ENCODE assay signal across 32 mouse cellular contexts in genomic region chrX:164164681-164165080, GRCm38 (mm10). TPM values are rescaled to one million over a fixed set of nuclear protein-coding genes. Genes with fewer than 3 reads are reported as not detected.
DNase-seq lines count a peak whose midpoint lies in the region; ATAC-seq and TF ChIP-seq lines count a peak whose summit lies in the region.
"Had no signal": no experiment of that assay in that cellular context is flagged by ENCODE, and none has a peak within 500 bp of the region (broad histone marks: within the 10 kb centered on the region; RNA-seq: fewer than 3 reads in every experiment).

No protein-coding gene starts in this region.

- peaks cover 0 to 2% of the 10 kb centered on the region in 2 experiments; a peak in 1 of 4 replicates for H3K36me3 ChIP-seq in MEL (ENCODE audit: control insufficient read depth in 1 of 2, insufficient read depth in 2 of 2, low read length in 2 of 2)
- no peaks in the 10 kb centered on the region for H3K36me3 ChIP-seq in liver, embryonic 13.5 days
- H3K36me3 ChIP-seq: embryonic facial prominence, embryonic 12.5 days; heart, embryonic 10.5 days; heart, embryonic 15.5 days; intestine, embryonic 15.5 days; neural tube, embryonic 12.5 days had no signal

- no peak overlapping the region for H3K9ac ChIP-seq in MEL (ENCODE audit: control insufficient read depth, low read depth, low read length, poor library complexity, severe bottlenecking)
- no peak overlapping the region for H3K9ac ChIP-seq in liver, embryonic 13.5 days
- H3K9ac ChIP-seq: embryonic facial prominence, embryonic 12.5 days; forebrain, postnatal 0 days; heart, embryonic 15.5 days; intestine, embryonic 15.5 days; lung, embryonic 14.5 days; neural tube, embryonic 12.5 days had no signal

- H3K27me3 ChIP-seq in MEL (ENCODE audit: control insufficient read depth in 1 of 2, insufficient read depth in 2 of 2, low read length in 2 of 2), result peaks cover 0 to 3% of the 10 kb centered on the region in 2 experiments; a peak in 2 of 4 replicates
- H3K27me3 ChIP-seq in liver, embryonic 13.5 days, result no peaks in the 10 kb centered on the region; the same call in 1 of the 2 replicates
- H3K27me3 ChIP-seq: embryonic facial prominence, embryonic 12.5 days; heart, embryonic 15.5 days; intestine, embryonic 15.5 days; neural tube, embryonic 12.5 days had no signal

- H3K27ac ChIP-seq in MEL (ENCODE audit: control insufficient read depth, low read depth, low read length), result no peak overlapping the region
- H3K27ac ChIP-seq in liver, embryonic 13.5 days, result no peak overlapping the region; the same call in 1 of the 2 replicates
- H3K27ac ChIP-seq: embryonic facial prominence, embryonic 12.5 days; heart, embryonic 10.5 days; heart, embryonic 15.5 days; intestine, embryonic 15.5 days; kidney, postnatal 0 days; neural tube, embryonic 12.5 days had no signal

- DNase-seq in MEL (ENCODE audit: low read depth, low spot score), result no peak
- peak; percentile 13 for DNase-seq in c-Kit-positive CD71-positive TER-119-negative erythroid progenitor cells, embryonic 14.5 days (ENCODE audit: low read depth)
- peak; percentile 1 for DNase-seq in liver, embryonic 13.5 days
- DNase-seq in thymus, postnatal 25 days, result no peak
- DNase-seq in neural tube, embryonic 10.5 days (ENCODE audit: extremely low spot score, low spot score), result no peak
- DNase-seq: adrenal gland, adult 8-10 months; cerebellum, adult 11-12 months; cerebellum, adult 9-11 months; embryo, embryonic 11 days; forebrain, postnatal 0 days; gastrocnemius, postnatal 25 days; heart, adult 11 months; kidney, adult 2 months; layer of hippocampus, postnatal 36 days; left cerebral cortex, postnatal 4 days; lung, embryonic 14.5 days; lung, postnatal 14 days; right cerebral cortex, postnatal 4 days; thymus, postnatal 4 days had no signal

- no peak overlapping the region for H3K4me3 ChIP-seq in MEL (ENCODE audit: control insufficient read depth in 1 of 2, insufficient read depth in 1 of 2, low read depth in 2 of 2, low read length in 2 of 2)
- H3K4me3 ChIP-seq in liver, embryonic 13.5 days (replicated peaks), result no peak overlapping the region
- H3K4me3 ChIP-seq: embryonic facial prominence, embryonic 12.5 days; heart, embryonic 10.5 days; heart, embryonic 15.5 days; intestine, embryonic 15.5 days; neural tube, embryonic 12.5 days had no signal

- H3K79me2 ChIP-seq in MEL (ENCODE audit: control insufficient read depth, insufficient read depth, low read length, poor library complexity), result no peaks in the 10 kb centered on the region

- no peaks in the 10 kb centered on the region for H3K9me3 ChIP-seq in MEL (replicated peaks; ENCODE audit: insufficient read depth, low read length)
- H3K9me3 ChIP-seq in liver, embryonic 13.5 days (replicated peaks), result no peaks in the 10 kb centered on the region
- H3K9me3 ChIP-seq: embryonic facial prominence, embryonic 12.5 days; heart, embryonic 10.5 days; heart, embryonic 15.5 days; intestine, embryonic 15.5 days; neural tube, embryonic 12.5 days had no signal

- TF ChIP-seq POLR2A in MEL (IDR thresholded peaks at IDR 0.05; ENCODE audit: control insufficient read depth in 1 of 2, insufficient read depth in 1 of 2, low read depth in 1 of 2, low read length in 2 of 2, poor library complexity in 1 of 2), result no peak

- no peak overlapping the region for H3K4me2 ChIP-seq in liver, embryonic 13.5 days
- H3K4me2 ChIP-seq: embryonic facial prominence, embryonic 12.5 days; heart, embryonic 15.5 days; intestine, embryonic 15.5 days; lung, embryonic 14.5 days; midbrain, embryonic 11.5 days; neural tube, embryonic 12.5 days had no signal

- TF ChIP-seq RAD21 in MEL (IDR thresholded peaks at IDR 0.05; ENCODE audit: low read depth, low read length), result no peak

- 0 out of 4 replicates have a peak, but pooled peaks of 1 of the 2 experiments have one; percentile 23 for TF ChIP-seq EP300 in MEL (IDR thresholded peaks at IDR 0.05; ENCODE audit: low read depth in 1 of 2, low read length in 2 of 2)

- TF ChIP-seq CTCF in MEL (IDR thresholded peaks at IDR 0.05 in 2 of 3, conservative IDR thresholded peaks at IDR 0.05 in 1 of 3; ENCODE audit: control insufficient read depth in 1 of 3, insufficient read depth in 1 of 3, low read depth in 2 of 3, low read length in 3 of 3, poor library complexity in 1 of 3, severe bottlenecking in 1 of 3), result no peak

- WGBS in liver, embryonic 13.5 days (ENCODE audit: insufficient replicate concordance), result 38% methylated on average over 1 of the region's 1 CpGs

- peaks cover 0 to 3% of the 10 kb centered on the region in 2 experiments; a peak in 1 of 4 replicates for H3K4me1 ChIP-seq in MEL (ENCODE audit: control insufficient read depth in 1 of 2, insufficient read depth in 2 of 2, low read length in 2 of 2)
- H3K4me1 ChIP-seq in liver, embryonic 13.5 days (replicated peaks), result peaks cover 4% of the 10 kb centered on the region; the same call in 1 of the 2 replicates
- H3K4me1 ChIP-seq: embryonic facial prominence, embryonic 12.5 days; heart, embryonic 10.5 days; heart, embryonic 15.5 days; intestine, embryonic 15.5 days; neural tube, embryonic 12.5 days had no signal

- peak; percentile 93 for ATAC-seq in liver, embryonic 13.5 days (ENCODE audit: low read depth)
- ATAC-seq in megakaryocyte progenitor cell, adult 5-6 weeks (replicated peaks; ENCODE audit: poor library complexity), result peak; percentile 61
- no peak for ATAC-seq in frontal cortex, adult (ENCODE audit: low TSS enrichment)
- ATAC-seq: activated CD4-positive, CD25-positive, alpha-beta regulatory T cell, adult 4 months; CD4-positive, CD25-positive, alpha-beta regulatory T cell, adult 4 months; forebrain, postnatal 0 days; hindbrain, embryonic 16.5 days; intestine, embryonic 15.5 days; midbrain, embryonic 16.5 days had no signal

TF ChIP-seq in MEL, 35 proteins besides CTCF, POLR2A, EP300 and RAD21:
- TF ChIP-seq MEF2A (IDR thresholded peaks at IDR 0.05; ENCODE audit: extremely low read depth, insufficient replicate concordance, low read depth, low read length, poor library complexity, severe bottlenecking) (no peak), JUND (IDR thresholded peaks at IDR 0.05; ENCODE audit: low read depth, low read length) (no peak), SIN3A (IDR thresholded peaks at IDR 0.05; ENCODE audit: low read length) (no peak), HCFC1 (IDR thresholded peaks at IDR 0.05; ENCODE audit: low read depth, low read length) (no peak), MAX (IDR thresholded peaks at IDR 0.05; ENCODE audit: low read length) (no peak), GATA1 (IDR thresholded peaks at IDR 0.05; ENCODE audit: low read depth, low read length) (peak; percentile 51; the same call in 1 of the 2 replicates), TAL1 (IDR thresholded peaks at IDR 0.05; ENCODE audit: low read length) (peak; percentile 7; the same call in 1 of the 2 replicates), NELFE (IDR thresholded peaks at IDR 0.05; ENCODE audit: low read depth, low read length) (no peak), MXI1 (IDR thresholded peaks at IDR 0.05; ENCODE audit: low read depth, low read length) (no peak), ZMIZ1 (IDR thresholded peaks at IDR 0.05; ENCODE audit: low read depth, low read length) (no peak), MYB (IDR thresholded peaks at IDR 0.05; ENCODE audit: low read depth, low read length) (no peak), KAT2A (conservative IDR thresholded peaks at IDR 0.05; ENCODE audit: low read depth, low read length) (no peak), TCF12 (IDR thresholded peaks at IDR 0.05; ENCODE audit: low read depth, low read length) (peak; percentile 45; the same call in 1 of the 2 replicates)

RNA-seq across cellular contexts. Expression of gene Ace2, which starts 25.5 kb away (rescaled TPM):
- total RNA-seq in MEL (2012; rRNA removed), result not detected in 2 replicates
- not detected for polyA plus RNA-seq in MEL (2012; ENCODE audit: insufficient read depth in 1 of 2, insufficient read length in 2 of 2, low read depth in 1 of 2, low replicate concordance in 2 of 2, missing spikeins in 1 of 2)
- 0.03 TPM in 1 of 2 replicates, not detected in the other for polyA plus RNA-seq in liver, embryonic 13.5 days (2015; fragmentation: Nextera tagmentation; extraction: Ambion mirVana)
- total RNA-seq in megakaryocyte progenitor cell, adult 5-6 weeks (2015), result not detected in 2 replicates
- total RNA-seq in megakaryocyte progenitor cell, adult 5-6 weeks (2017), result not detected in 2 replicates
- polyA plus RNA-seq: activated CD4-positive, CD25-positive, alpha-beta regulatory T cell, adult 4 months; CD4-positive, CD25-positive, alpha-beta regulatory T cell, adult 4 months; neural tube, embryonic 12.5 days had no signal

Comparison
In these comparisons a context has a peak if more than half of its experiments do, and no peak if none do; other contexts are left out.
1. DNase-seq: peak in c-Kit-positive CD71-positive TER-119-negative erythroid progenitor cells, embryonic 14.5 days (single experiment) and liver, embryonic 13.5 days (single experiment); none in MEL (single experiment), thymus, postnatal 25 days (single experiment) and neural tube, embryonic 10.5 days (single experiment).